Mouse (Mus musculus) ZHBTc4 (cell line): Measurements from ENCODE around the gene Arhgef3.
A peak's percentile ranks its signal among the peaks of the same experiment; 100 is the strongest.

Source experiments
- DNase-seq: peaks from one replicate; pipeline ENCODE4 v3.0.0-alpha.2; 2011; ENCODE audit warnings: low read depth, low spot score

Gene Arhgef3

DNA sequence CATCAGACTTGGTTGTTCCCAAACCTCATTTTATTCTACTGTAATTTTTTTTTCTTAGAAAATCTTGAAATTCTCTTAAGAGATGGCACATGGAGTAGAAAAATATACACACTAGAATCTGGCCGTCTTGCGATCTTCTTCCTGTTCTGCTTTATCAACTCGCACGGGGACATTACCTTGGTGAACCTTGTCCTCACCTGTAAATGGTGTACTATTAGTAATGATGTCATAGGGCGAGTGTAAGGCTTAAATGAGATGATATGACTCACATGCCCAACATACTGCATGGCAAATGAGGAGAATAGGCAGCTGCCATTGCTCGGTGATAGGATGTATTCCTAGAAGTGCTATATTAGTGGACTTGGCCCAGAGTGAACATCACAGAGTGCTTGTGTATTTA lies 49.9 kb downstream of the Arhgef3 start:
- DNase-seq: no peak

- no peak for DNase-seq
Observed at GRCm38 (mm10) chr14:27166751-27167150, 52.1 kb downstream of the Arhgef3 start.

DNA sequence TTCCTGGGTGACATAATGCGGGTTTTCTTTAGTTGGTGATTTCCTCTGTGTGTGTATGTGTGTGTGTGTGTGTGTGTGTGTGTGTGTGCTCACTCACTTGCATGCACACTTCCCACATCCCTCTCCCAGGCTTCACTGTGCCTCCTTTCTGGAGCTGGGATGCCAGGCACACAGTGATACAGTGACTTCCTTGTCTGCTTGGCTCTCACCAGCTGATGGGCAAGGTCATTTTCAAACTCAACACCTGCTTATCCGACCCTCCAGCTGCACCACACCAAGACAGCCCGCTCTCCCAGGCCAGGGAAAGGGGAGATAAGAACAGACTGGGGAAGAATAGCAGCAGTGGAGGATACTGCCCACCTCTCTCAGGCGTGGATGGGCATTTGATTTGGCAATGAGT lies 52.5 kb downstream of the Arhgef3 start:
- no peak for DNase-seq

GRCm38 (mm10) chr14:27168387-27168786 lies 53.7 kb downstream of the Arhgef3 start:
- no peak for DNase-seq

DNA sequence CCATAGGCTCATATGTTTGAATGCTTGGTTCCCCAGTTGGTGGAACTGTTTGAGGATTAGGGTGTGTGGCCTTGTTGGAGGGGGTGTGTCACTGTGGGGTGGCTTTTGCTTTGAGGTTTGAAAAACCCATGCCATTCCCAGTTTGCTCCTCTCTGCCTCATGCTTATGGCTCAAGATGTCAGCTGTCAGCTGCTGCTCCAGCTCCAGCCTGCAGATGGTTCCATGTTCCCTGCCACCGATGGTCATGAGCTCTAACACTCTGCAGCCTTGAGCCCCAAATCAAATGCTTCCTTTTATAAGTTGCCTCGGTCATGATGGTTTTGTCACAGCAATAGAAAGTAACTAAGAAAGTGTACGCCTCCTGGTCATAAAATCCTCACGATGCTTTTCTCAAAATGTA lies 54.6 kb downstream of the Arhgef3 start:
- no peak for DNase-seq

- DNase-seq: no peak
Observed at GRCm38 (mm10) chr14:27170421-27170820, 55.7 kb downstream of the Arhgef3 start.

- no peak for DNase-seq
Observed at GRCm38 (mm10) chr14:27171175-27171830, 56.6 kb downstream of the Arhgef3 start.

DNA sequence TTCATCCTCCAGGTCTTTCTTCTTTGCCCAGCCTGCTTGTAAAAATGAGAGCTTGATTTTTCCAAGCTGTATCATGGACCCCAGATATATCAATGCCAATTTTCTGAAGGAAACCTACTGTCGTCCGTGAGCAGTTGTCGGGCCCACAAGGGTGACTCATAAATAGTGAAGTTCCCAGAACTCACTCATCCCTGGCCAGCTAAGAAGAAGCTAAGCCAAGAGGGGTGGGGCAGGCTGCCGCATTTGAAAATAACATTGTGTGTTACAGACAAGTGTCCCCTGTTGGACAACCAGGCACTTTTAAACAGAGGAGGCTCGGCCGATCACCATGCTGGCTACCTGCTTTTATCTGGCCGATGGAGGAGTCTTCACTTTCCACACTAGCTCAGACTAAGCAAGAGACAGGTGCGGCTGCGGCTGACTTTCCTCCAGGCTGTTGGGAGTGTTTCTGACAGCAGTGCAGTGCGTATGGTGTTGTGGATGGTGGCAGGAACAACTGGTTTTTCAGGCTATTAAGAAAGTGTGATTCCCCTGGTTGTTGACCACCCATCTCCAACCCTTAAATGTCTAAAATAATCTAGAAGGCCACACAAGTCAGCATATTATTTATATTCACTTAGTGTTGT lies 58.6 kb downstream of the Arhgef3 start:
- no peak for DNase-seq

DNA sequence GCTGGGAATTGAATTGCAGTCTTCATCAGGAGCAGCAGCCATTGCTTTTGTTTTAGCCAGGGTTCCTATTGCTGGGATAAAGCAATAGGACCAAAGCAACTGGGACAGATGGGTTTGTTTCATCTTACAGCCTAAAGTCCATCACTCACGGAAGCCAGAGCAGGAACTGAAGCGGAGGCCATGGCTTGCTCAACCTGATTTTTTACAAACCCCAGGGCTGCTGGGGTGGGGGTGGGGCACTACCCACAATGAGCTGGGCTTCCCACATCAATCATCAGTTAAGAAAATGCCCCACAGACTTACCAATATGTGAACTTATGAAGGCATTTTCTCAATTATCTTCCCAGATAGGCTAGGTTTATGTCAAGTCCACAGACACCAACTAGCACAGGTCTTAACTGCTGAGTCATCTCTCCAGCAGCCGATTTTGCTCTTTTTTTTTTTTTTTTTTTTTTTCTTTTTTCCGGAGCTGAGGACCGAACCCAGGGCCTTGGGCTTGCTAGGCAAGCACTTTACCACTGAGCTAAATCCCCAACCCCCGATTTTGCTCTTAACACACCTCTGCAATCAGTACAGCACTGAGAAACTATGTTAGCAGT lies 59.6 kb downstream of the Arhgef3 start:
- DNase-seq: no peak

DNA sequence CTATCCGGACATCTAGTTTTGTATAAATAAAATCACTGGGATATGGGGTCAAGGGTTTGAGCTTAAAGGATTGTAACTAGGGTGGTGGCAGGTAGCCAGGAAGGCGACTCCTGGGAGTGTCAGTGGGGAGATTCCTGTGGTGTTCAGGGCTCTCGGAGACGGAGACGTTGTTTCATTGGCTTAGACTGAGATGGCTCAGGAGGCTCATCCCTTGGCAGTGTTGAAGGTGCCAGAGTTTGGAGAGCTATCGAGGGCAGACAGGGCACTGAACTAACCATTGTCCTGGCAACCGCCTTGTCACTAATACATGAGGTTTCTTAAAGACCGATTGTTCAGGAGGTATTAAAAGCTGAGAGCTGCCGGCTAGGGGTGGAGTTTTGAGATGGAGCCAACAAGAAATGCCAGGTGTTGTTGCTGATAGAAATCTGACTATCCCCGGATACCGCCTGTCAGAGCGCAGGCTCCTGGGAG lies 60.2 kb downstream of the Arhgef3 start:
- DNase-seq: peak; percentile 47

DNA sequence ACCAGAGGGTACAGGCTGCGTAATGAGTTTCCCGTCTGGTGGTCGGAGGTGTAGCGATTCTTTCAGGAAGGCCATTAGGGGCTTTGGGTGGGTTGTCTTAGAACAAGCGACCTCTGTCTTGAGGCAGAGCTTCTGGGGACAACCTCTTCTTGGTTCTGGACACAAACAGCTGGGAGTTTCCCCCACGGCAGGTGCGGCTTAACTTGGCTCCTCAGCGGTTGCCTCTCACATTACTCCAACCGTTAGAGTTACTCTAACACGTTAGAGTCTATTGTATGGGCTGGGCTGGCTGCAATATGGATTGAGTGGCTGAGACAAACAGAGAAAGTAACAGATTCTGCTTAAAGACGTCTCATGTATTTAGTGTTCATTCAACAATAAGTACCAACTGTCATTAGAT lies 60.6 kb downstream of the Arhgef3 start:
- peak; percentile 11 for DNase-seq

DNA sequence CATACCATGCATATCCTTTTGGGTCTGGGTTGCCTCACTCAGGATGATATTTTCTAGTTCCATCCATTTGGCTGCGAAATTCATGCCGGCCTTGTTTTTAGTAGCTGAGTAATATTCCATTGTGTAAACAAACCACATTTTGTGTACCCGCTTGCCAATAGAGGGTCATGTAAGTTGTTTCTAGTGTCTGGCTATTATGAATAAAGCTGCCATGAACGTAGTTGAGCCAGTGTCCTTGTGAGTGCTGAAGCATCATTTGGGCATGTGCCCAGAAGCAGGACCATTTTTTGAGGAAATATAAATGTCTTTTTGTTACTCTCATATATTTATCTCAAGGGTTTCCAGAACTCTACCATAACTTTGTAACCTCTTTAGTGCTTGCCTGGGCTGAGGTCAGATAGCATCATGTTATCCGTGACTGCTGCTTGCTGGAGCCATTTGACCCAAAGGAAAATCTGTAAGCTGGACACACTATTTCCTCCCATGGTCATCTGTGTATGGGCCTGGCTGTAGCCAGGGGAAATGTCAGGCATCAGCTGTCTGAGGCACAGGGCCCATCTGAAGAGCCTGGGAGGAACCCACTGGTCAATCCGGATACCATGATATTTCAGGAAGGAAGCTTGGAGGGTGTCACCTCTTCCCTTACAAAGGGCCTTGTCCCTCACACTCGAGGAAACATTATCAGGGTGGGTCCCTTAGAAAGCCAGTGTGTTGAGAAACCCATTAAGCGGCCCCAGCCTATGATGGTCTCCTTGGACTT lies 63.3 kb downstream of the Arhgef3 start:
- DNase-seq: no peak

DNA sequence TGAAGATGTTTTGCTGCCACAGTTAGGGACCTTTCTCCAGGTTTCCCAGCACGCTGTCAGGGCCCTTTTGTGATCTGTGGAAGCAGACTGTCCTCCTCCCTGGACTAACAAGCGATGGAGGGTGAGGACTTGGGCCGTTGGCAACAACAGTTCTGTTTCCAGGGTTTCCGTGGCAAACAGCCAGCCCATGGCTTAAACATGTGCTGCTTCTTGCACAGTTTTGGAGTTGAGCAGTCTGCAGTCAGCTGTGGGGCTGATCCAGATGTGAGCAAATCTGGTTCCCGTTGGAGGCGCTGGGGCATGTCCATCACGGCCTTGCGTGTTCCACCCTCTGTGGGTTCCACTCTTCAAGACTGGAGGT lies 63.8 kb downstream of the Arhgef3 start:
- no peak for DNase-seq

- DNase-seq: no peak
Observed at GRCm38 (mm10) chr14:27179771-27180170, 65.1 kb downstream of the Arhgef3 start.

DNA sequence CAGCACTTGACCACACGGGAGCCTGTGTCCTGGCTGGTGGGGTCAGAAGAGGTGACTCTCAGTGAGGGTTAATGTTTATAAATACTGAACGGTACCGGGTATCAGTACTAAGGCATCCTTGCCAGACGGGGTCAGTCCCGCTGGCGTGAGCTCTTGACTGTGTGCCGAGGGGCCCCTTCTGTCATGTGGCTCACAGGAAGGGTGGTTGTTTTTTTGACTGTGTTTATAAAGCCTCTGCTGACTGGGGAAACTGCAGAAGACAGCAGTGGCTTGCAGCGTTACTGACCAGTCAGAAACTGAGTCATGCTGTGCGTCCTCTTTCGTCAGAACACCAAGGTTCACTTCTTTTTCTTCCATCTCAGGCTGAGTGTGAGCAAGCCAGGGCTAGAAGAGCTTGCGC lies 67.4 kb downstream of the Arhgef3 start:
- DNase-seq: no peak

DNA sequence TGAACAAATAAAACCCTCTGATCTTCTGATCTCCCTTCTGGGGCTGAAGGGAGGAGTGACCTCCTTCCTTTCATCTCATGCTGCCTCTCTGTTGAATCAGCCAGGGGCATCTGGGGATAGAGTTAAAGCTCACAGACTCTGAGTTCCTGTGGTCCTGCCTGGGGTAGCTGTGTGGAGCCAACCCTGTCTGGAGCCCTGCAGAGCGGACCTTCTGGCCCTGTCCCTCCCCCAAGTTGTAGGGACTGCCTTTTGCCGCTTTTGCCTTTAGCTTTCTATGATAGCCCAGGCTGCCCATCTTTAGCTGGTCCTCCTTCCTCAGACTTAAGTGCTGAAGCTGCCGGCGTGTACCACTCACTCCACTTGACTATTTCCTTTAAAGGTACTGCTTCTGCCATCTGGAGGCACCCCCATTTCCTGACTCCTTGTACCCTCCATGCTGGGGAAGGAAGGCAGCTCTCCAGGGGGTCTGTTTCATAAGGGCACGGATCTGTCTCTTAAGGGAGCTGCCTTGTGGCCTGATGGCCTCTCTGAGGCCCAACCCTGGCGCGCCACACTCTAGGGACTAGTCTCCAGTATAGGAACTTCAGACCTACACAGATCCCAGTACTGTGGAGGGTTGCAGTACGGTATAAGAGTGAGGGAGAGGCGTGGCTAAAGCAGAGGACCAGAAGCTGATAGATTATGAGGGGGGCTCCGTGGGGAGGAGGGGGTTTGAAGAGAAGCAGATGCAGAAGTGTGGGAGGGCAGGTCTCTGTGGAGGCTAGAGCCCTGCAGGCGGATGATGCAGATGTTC lies 68.1 kb downstream of the Arhgef3 start:
- peak; percentile 9 for DNase-seq

DNA sequence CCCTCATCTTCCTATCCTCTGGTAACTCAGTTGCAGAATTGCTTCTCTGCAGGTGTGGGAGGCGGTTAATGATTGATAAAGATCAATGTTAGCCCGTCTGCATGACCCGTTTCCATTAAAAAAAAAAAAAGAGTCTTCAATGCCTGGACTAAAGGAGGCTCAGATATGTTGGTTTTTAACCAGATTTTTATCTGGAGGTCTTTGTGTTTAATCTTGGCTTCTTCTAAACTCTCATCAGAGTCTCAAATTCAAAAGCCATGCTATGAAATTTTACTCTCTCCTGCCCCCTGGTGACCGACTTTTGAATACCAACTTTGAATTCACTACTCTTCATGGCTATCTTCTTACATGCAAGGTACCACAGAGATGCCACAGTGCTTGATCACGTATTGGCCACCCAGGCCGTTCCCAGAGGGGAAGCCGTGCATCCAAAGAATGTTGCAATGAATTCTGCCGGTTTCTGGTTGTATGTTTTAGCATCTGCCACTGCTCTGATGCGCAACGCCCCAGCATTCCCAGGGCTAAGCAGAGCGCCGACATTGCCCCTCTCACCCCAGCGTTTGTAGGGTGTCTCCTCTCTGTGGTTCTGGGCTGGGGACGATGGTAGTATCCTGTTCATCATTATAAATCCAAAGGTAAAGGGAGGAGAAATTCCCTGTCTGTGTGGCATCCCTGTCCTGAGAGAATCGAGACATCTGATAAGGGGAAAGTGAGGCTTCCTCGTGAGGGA lies 69.0 kb downstream of the Arhgef3 start:
- peak; percentile 71 for DNase-seq

- no peak for DNase-seq
Observed at GRCm38 (mm10) chr14:27185902-27186301, 71.2 kb downstream of the Arhgef3 start.

DNA sequence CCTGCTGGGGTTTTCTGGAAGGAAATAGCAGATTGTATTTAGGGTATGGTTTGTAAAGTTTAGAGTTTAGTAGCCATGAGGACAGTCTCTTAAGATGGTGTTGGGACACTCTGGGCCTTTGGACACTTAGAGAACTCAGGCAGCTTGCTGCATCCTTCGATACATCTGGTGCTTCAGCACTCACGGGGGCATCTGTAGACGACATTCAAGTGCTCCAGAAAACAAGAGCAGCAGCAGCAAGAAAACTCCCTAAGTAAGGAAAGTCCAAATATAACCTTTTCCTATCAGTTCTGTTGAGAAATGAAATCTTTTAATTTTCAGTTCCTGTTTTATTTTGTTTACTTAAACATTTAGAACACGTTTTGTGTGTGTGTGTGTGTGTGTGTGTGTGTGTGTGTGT lies 71.9 kb downstream of the Arhgef3 start:
- no peak for DNase-seq

DNA sequence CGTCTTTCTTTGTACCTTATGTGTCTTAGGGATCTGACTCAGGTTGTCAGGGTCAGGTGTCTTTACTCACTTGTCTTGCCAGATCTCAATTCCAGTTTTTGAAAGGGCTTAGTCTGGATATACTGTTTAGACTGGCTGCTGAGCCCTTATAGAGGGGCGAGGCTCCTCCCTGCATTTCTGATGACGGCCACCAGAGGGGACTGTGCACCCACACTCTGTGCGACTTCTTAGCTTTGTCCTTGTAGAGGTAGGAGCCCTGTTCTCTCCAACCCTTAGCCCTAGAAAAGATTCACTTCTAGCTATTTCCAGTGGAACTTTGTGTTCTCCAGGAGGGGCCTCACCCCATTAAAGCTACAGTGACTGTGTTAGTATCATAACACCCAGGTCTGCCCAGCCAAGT lies 72.3 kb downstream of the Arhgef3 start:
- peak; percentile 80 for DNase-seq

- DNase-seq: no peak
Observed at GRCm38 (mm10) chr14:27187885-27188284, 73.2 kb downstream of the Arhgef3 start.
